Mouse (Mus musculus) heart, adult 11 months (tissue): ENCODE results near the gene Atrnl1.

Source experiments
- DNase-seq: peaks from one replicate; pipeline ENCODE4 v3.0.0; 2022

Gene Atrnl1

GRCm38 (mm10) chr19:58043550-58043949 is 432.7 kb downstream of the Atrnl1 start:
- peak; percentile 12 for DNase-seq

- peak; percentile 74 for DNase-seq
Observed at GRCm38 (mm10) chr19:58044816-58045215, 434.0 kb downstream of the Atrnl1 start.

GRCm38 (mm10) chr19:58046656-58047055 is 435.8 kb downstream of the Atrnl1 start:
- DNase-seq, result peak; percentile 70

- DNase-seq, result peak; percentile 50
Observed at GRCm38 (mm10) chr19:58050410-58050809, 439.6 kb downstream of the Atrnl1 start.

- peak; percentile 81 for DNase-seq
Observed at GRCm38 (mm10) chr19:58050986-58051385, 440.2 kb downstream of the Atrnl1 start.

- peak; percentile 28 for DNase-seq
Observed at GRCm38 (mm10) chr19:58051905-58052304, 441.1 kb downstream of the Atrnl1 start.

GRCm38 (mm10) chr19:58052444-58053135 is 441.8 kb downstream of the Atrnl1 start:
- peak; percentile 83 for DNase-seq

GRCm38 (mm10) chr19:58059719-58060118 is 448.9 kb downstream of the Atrnl1 start:
- peak; percentile 27 for DNase-seq

- DNase-seq, result peak; percentile 59
Observed at GRCm38 (mm10) chr19:58060199-58060853, 449.5 kb downstream of the Atrnl1 start.

GRCm38 (mm10) chr19:58060854-58061358 is 450.1 kb downstream of the Atrnl1 start:
- peak; percentile 63 for DNase-seq

GRCm38 (mm10) chr19:58061933-58062332 is 451.1 kb downstream of the Atrnl1 start:
- peak; percentile 76 for DNase-seq

- DNase-seq, result peak; percentile 41
Observed at GRCm38 (mm10) chr19:58063541-58063940, 452.7 kb downstream of the Atrnl1 start.

- DNase-seq, result peak; percentile 85
Observed at GRCm38 (mm10) chr19:58064116-58065000, 453.5 kb downstream of the Atrnl1 start.

GRCm38 (mm10) chr19:58065001-58065314 is 454.1 kb downstream of the Atrnl1 start:
- DNase-seq, result peak; percentile 86

- DNase-seq, result peak; percentile 74
Observed at GRCm38 (mm10) chr19:58065514-58065913, 454.7 kb downstream of the Atrnl1 start.

GRCm38 (mm10) chr19:58068114-58068513 is 457.3 kb downstream of the Atrnl1 start:
- DNase-seq, result no peak

- no peak for DNase-seq
Observed at GRCm38 (mm10) chr19:58068958-58069357, 458.1 kb downstream of the Atrnl1 start.

GRCm38 (mm10) chr19:58072404-58072803 is 461.6 kb downstream of the Atrnl1 start:
- no peak for DNase-seq

GRCm38 (mm10) chr19:58072846-58073245 is 462.0 kb downstream of the Atrnl1 start:
- no peak for DNase-seq

GRCm38 (mm10) chr19:58075252-58075651 is 464.4 kb downstream of the Atrnl1 start:
- peak; percentile 40 for DNase-seq

- DNase-seq, result peak; percentile 57
Observed at GRCm38 (mm10) chr19:58076961-58077371, 466.1 kb downstream of the Atrnl1 start.

GRCm38 (mm10) chr19:58077529-58078070 is 466.8 kb downstream of the Atrnl1 start:
- peak; percentile 55 for DNase-seq

- peak; percentile 75 for DNase-seq
Observed at GRCm38 (mm10) chr19:58080168-58080567, 469.3 kb downstream of the Atrnl1 start.
